In genomic region chr5:34761934-34762611, GRCm38 (mm10) we compare ENCODE assay signal across 8 mouse cellular contexts. TPM values are rescaled to one million over a fixed set of nuclear protein-coding genes. Genes with fewer than 3 reads are reported as not detected.
DNase-seq lines count a peak whose midpoint lies in the region; ATAC-seq and TF ChIP-seq lines count a peak whose summit lies in the region.

No protein-coding gene starts in this region.

- H3K4me2 ChIP-seq in hindbrain, embryonic 11.5 days (replicated peaks; ENCODE audit: low read depth, low read length): peak overlapping the region; percentile 63
- H3K4me2 ChIP-seq in lung, postnatal 0 days (replicated peaks; ENCODE audit: low read depth, low read length): peak overlapping the region; percentile 74

- TF ChIP-seq CTCF in lung, postnatal 0 days (IDR thresholded peaks at IDR 0.05): no peak

- 1% methylated on average over 29 of the region's 54 CpGs for WGBS in hindbrain, embryonic 11.5 days
- 0% methylated on average over 32 of the region's 54 CpGs for WGBS in lung, postnatal 0 days

- H3K27me3 ChIP-seq in hindbrain, embryonic 11.5 days (ENCODE audit: control insufficient read depth, insufficient read depth, low read length): no peaks in the 10 kb centered on the region
- no peaks in the 10 kb centered on the region for H3K27me3 ChIP-seq in lung, postnatal 0 days (replicated peaks; ENCODE audit: insufficient read depth, low read length)

- TF ChIP-seq EP300 in lung, postnatal 0 days (IDR thresholded peaks at IDR 0.05): no peak

- peak; percentile 92 for DNase-seq in heart, adult 11 months
- no peak for DNase-seq in heart, adult 8-10 months (ENCODE audit: low spot score)
- DNase-seq in cerebellum, adult 18-20 months: peak; percentile 53 to 58
- peak; percentile 12 for DNase-seq in forelimb bud, embryonic 11.5 days (ENCODE audit: low read depth, low spot score)
- peak; percentile 58 for DNase-seq in hindbrain, embryonic 11.5 days (ENCODE audit: low spot score)
- peak; percentile 26 to 40 for DNase-seq in layer of hippocampus, postnatal 25 days (ENCODE audit: extremely low spot score in 1 of 2, low spot score in 1 of 2)
- peak; percentile 67 for DNase-seq in lung, postnatal 0 days (ENCODE audit: low spot score)
- DNase-seq in right cerebral cortex, postnatal 25 days: peak; percentile 27

- H3K27ac ChIP-seq in hindbrain, embryonic 11.5 days (ENCODE audit: low read depth, low read length): peak overlapping the region; percentile 90
- peak overlapping the region; percentile 64 for H3K27ac ChIP-seq in lung, postnatal 0 days (ENCODE audit: low read length)

- H3K4me1 ChIP-seq in hindbrain, embryonic 11.5 days (replicated peaks; ENCODE audit: control insufficient read depth, insufficient read depth, low read length): peaks cover 3% of the 10 kb centered on the region; the same call in 1 of the 2 replicates
- H3K4me1 ChIP-seq in lung, postnatal 0 days (ENCODE audit: insufficient read depth, low read depth, low read length): no peaks in the 10 kb centered on the region

- H3K9me3 ChIP-seq in hindbrain, embryonic 11.5 days (ENCODE audit: control insufficient read depth, low read length): no peaks in the 10 kb centered on the region
- no peaks in the 10 kb centered on the region for H3K9me3 ChIP-seq in lung, postnatal 0 days (ENCODE audit: low read length)

- peak overlapping the region; percentile 90 for H3K9ac ChIP-seq in hindbrain, embryonic 11.5 days (ENCODE audit: low read depth, low read length)
- peak overlapping the region; percentile 92 for H3K9ac ChIP-seq in lung, postnatal 0 days (replicated peaks; ENCODE audit: low read depth)

- H3K36me3 ChIP-seq in hindbrain, embryonic 11.5 days (ENCODE audit: control insufficient read depth, insufficient read depth, low read length): no peaks in the 10 kb centered on the region
- no peaks in the 10 kb centered on the region for H3K36me3 ChIP-seq in lung, postnatal 0 days (ENCODE audit: insufficient read depth, low read length)

- ATAC-seq in hindbrain, embryonic 11.5 days (ENCODE audit: low FRiP score): peak; percentile 76
- ATAC-seq in lung, postnatal 0 days: peak; percentile 37

- peak overlapping the region; percentile 98 for H3K4me3 ChIP-seq in hindbrain, embryonic 11.5 days (ENCODE audit: low read depth, low read length)
- H3K4me3 ChIP-seq in lung, postnatal 0 days (ENCODE audit: low read depth, low read length): peak overlapping the region; percentile 87

RNA-seq across cellular contexts. Expression of gene Htt, which starts 0.5 kb away (rescaled TPM):
- total RNA-seq in heart, adult 8-10 months (2022): 10 to 100 TPM; 12.1 to 13.2 (median 12.4) TPM
- polyA plus RNA-seq in hindbrain, embryonic 11.5 days (2014; fragmentation: Nextera tagmentation; extraction: Ambion mirVana): 16.2 and 24.6 TPM in 2 replicates
- total RNA-seq in layer of hippocampus, postnatal 25 days (2021): 10 to 100 TPM; 73.0 to 85.5 TPM
- polyA plus RNA-seq in lung, postnatal 0 days (2015; fragmentation: Nextera tagmentation; extraction: Ambion mirVana): 3.7 and 3.8 TPM in 2 replicates

Comparison
In these comparisons a context has a peak if more than half of its experiments do, and no peak if none do; other contexts are left out.
1. RNA of gene Htt, which starts 0.5 kb away (total RNA-seq): 73.0 to 85.5 TPM in layer of hippocampus, postnatal 25 days; 12.1 to 13.2 TPM in heart, adult 8-10 months; every median in the first group is over 4 times any median in the second.